ENCODE assay signal across 9 mouse cellular contexts in genomic region chr2:172399901-172400300, GRCm38 (mm10). TPM values are rescaled to one million over a fixed set of nuclear protein-coding genes. Genes with fewer than 3 reads are reported as not detected.
DNase-seq lines count a peak whose midpoint lies in the region; ATAC-seq lines count a peak whose summit lies in the region.
"Had no signal": no experiment of that assay in that cellular context is flagged by ENCODE, and none has a peak within 500 bp of the region (broad histone marks: within the 10 kb centered on the region; RNA-seq: fewer than 3 reads in every experiment).

No protein-coding gene starts in this region.

- no peak overlapping the region for H3K4me3 ChIP-seq in limb, embryonic 10.5 days
- H3K4me3 ChIP-seq: heart, embryonic 15.5 days had no signal

- ATAC-seq in megakaryocyte, adult 5-6 weeks (ENCODE audit: poor library complexity, severe bottlenecking) = peak; percentile 43

- H3K27ac ChIP-seq in limb, embryonic 10.5 days = no peak overlapping the region
- H3K27ac ChIP-seq: heart, embryonic 15.5 days had no signal

- no peaks in the 10 kb centered on the region for H3K9me3 ChIP-seq in limb, embryonic 10.5 days (replicated peaks)
- H3K9me3 ChIP-seq: heart, embryonic 15.5 days had no signal

- DNase-seq in embryo, embryonic 10.5 days (ENCODE audit: low spot score) = peak; percentile 46
- DNase-seq in embryo, embryonic 10 days (ENCODE audit: low spot score) = no peak
- DNase-seq in spleen, adult 12 weeks (ENCODE audit: low spot score) = peak; percentile 38
- DNase-seq in spleen, postnatal 4 days (ENCODE audit: low spot score in 2 of 2) = no peak
- peak; percentile 57 for DNase-seq in thymus, postnatal 4 days
- DNase-seq in adrenal gland, postnatal 36 days = no peak
- DNase-seq in limb, embryonic 10.5 days (ENCODE audit: low spot score) = no peak

- H3K4me1 ChIP-seq in limb, embryonic 10.5 days = peaks cover 8% of the 10 kb centered on the region; the same call in 1 of the 2 replicates

- H3K36me3 ChIP-seq in limb, embryonic 10.5 days = no peaks in the 10 kb centered on the region
- H3K36me3 ChIP-seq: heart, embryonic 15.5 days had no signal

- 59% methylated on average over 9 of the region's 9 CpGs for WGBS in limb, embryonic 10.5 days

- H3K27me3 ChIP-seq in limb, embryonic 10.5 days (ENCODE audit: low read depth, poor library complexity, severe bottlenecking) = no peaks in the 10 kb centered on the region

RNA-seq across cellular contexts. Expression of gene Cass4, which starts 6.3 kb away (rescaled TPM):
- total RNA-seq in megakaryocyte, adult 5-6 weeks (2015) = 4.0 TPM in 2 replicates
- 3.6 and 5.3 TPM in 2 replicates for total RNA-seq in megakaryocyte, adult 5-6 weeks (2017)
- total RNA-seq in adrenal gland, postnatal 36 days (2021) = under 1 TPM; 0.13 to 0.43 TPM
- 0.11 and 0.39 TPM in 2 replicates for polyA plus RNA-seq in limb, embryonic 10.5 days (2016; fragmentation: Nextera tagmentation; extraction: Ambion mirVana)

RNA-seq across cellular contexts. Expression of gene Cstf1, which starts 29.4 kb away (rescaled TPM):
- total RNA-seq in megakaryocyte, adult 5-6 weeks (2015) = 18.5 and 19.7 TPM in 2 replicates
- total RNA-seq in megakaryocyte, adult 5-6 weeks (2017) = 34.4 and 39.7 TPM in 2 replicates
- 10 to 100 TPM; 32.4 to 35.2 TPM for total RNA-seq in adrenal gland, postnatal 36 days (2021)
- 59.7 and 61.5 TPM in 2 replicates for polyA plus RNA-seq in limb, embryonic 10.5 days (2016; fragmentation: Nextera tagmentation; extraction: Ambion mirVana)

RNA-seq across cellular contexts. Expression of gene Aurka, which starts 29.6 kb away (rescaled TPM):
- 46.6 and 51.4 TPM in 2 replicates for total RNA-seq in megakaryocyte, adult 5-6 weeks (2015)
- total RNA-seq in megakaryocyte, adult 5-6 weeks (2017) = 79.4 and 81.0 TPM in 2 replicates
- 1 to 10 TPM; 3.4 to 4.2 TPM for total RNA-seq in adrenal gland, postnatal 36 days (2021)
- 223 and 238 TPM in 2 replicates for polyA plus RNA-seq in limb, embryonic 10.5 days (2016; fragmentation: Nextera tagmentation; extraction: Ambion mirVana)

RNA-seq across cellular contexts. Expression of gene Rtf2, which starts 40.5 kb away (rescaled TPM):
- total RNA-seq in megakaryocyte, adult 5-6 weeks (2015) = 49.3 and 54.0 TPM in 2 replicates
- total RNA-seq in megakaryocyte, adult 5-6 weeks (2017) = 190 and 209 TPM in 2 replicates
- 10 to 100 TPM; 76.2 to 86.3 TPM for total RNA-seq in adrenal gland, postnatal 36 days (2021)
- 78.6 and 79.5 TPM in 2 replicates for polyA plus RNA-seq in limb, embryonic 10.5 days (2016; fragmentation: Nextera tagmentation; extraction: Ambion mirVana)

RNA-seq across cellular contexts. Expression of gene Fam210b, which starts 54.5 kb away (rescaled TPM):
- 3.4 TPM in 2 replicates for total RNA-seq in megakaryocyte, adult 5-6 weeks (2015)
- total RNA-seq in megakaryocyte, adult 5-6 weeks (2017) = 1.5 and 2.3 TPM in 2 replicates
- total RNA-seq in adrenal gland, postnatal 36 days (2021) = 10 to 100 TPM; 26.8 to 34.2 TPM
- polyA plus RNA-seq in limb, embryonic 10.5 days (2016; fragmentation: Nextera tagmentation; extraction: Ambion mirVana) = 10.7 and 13.7 TPM in 2 replicates

Comparison
In these comparisons a context has a peak if more than half of its experiments do, and no peak if none do; other contexts are left out.
1. DNase-seq: peak in embryo, embryonic 10.5 days (single experiment), spleen, adult 12 weeks (single experiment) and thymus, postnatal 4 days (single experiment); none in embryo, embryonic 10 days (single experiment), spleen, postnatal 4 days (0 of 2), adrenal gland, postnatal 36 days (0 of 2) and limb, embryonic 10.5 days (single experiment).
2. RNA of gene Aurka, which starts 29.6 kb away (total RNA-seq): 46.6 to 81.0 TPM in megakaryocyte, adult 5-6 weeks; 3.4 to 4.2 TPM in adrenal gland, postnatal 36 days; every median in the first group is over 4 times any median in the second.